Mouse (Mus musculus) embryonic facial prominence, embryonic 14.5 days (tissue): Measurements from ENCODE around the gene Barhl1. TPM values are rescaled to one million over a fixed set of nuclear protein-coding genes. Genes with fewer than 3 reads are reported as not detected.
A peak's percentile ranks its signal among the peaks of the same experiment; 100 is the strongest.

Experiments
- ATAC-seq: fragments of 200-750 bp; cut with Nextera tagmentation; 2 replicates; pipeline ENCODE4 v1.8.0; 2017; ENCODE audit warnings: low read depth, moderate number of reproducible peaks, moderate TSS enrichment
- DNase-seq: peaks from one replicate; pipeline ENCODE4 v3.0.0-alpha.2; 2015; ENCODE audit warnings: low spot score
- H3K27ac ChIP-seq: fragments of 300-500 bp; sonication (generic); replicated peaks from 2 replicates; pipeline ENCODE4 v1.5.1; 2014; ENCODE audit warnings: low read depth, mild to moderate bottlenecking, low read length, moderate library complexity
- H3K27me3 ChIP-seq: fragments of 300-500 bp; sonication (generic); replicated peaks from 2 replicates; pipeline ENCODE4 v1.6.1; 2014; ENCODE audit warnings: low read length; ENCODE audit not compliant: control insufficient read depth, insufficient read depth
- H3K36me3 ChIP-seq: fragments of 300-500 bp; sonication (generic); 2 replicates; pipeline ENCODE4 v1.6.1; 2014; ENCODE audit warnings: low read length, mixed read lengths; ENCODE audit not compliant: control insufficient read depth, insufficient read depth
- H3K4me1 ChIP-seq: fragments of 300-500 bp; sonication (generic); 2 replicates; pipeline ENCODE4 v1.6.1; 2014; ENCODE audit warnings: antibody characterized with exemption, low read length; ENCODE audit not compliant: control insufficient read depth, insufficient read depth
- H3K4me2 ChIP-seq: fragments of 300-500 bp; sonication (generic); 2 replicates; pipeline ENCODE4 v1.6.1; 2014; ENCODE audit warnings: low read depth, mild to moderate bottlenecking, low read length, moderate library complexity, mixed read lengths
- H3K4me3 ChIP-seq: fragments of 300-500 bp; sonication (generic); 2 replicates; pipeline ENCODE4 v1.5.1; 2014; ENCODE audit warnings: low read depth, mild to moderate bottlenecking, low read length
- H3K9ac ChIP-seq: fragments of 300-500 bp; sonication (generic); 2 replicates; pipeline ENCODE4 v1.6.1; 2014; ENCODE audit warnings: low read depth, mild to moderate bottlenecking, low read length, moderate library complexity, mixed read lengths
- H3K9me3 ChIP-seq: fragments of 300-500 bp; sonication (generic); 2 replicates; pipeline ENCODE4 v1.6.1; 2016; ENCODE audit warnings: low read length; ENCODE audit not compliant: control insufficient read depth
- WGBS: fragments of 180-500 bp; shearing (Covaris S2); extraction: QIAGEN DNeasy Blood & Tissue Kit; methylation state at CpG from one replicate; pipeline ENCODE4 v1.1.7; 2014; 5-methylcytosine and 5-hydroxymethylcytosine counted together
- polyA plus RNA-seq: library from polyadenylated mRNA; unstranded; fragments of >200 nt; fragmentation: Nextera tagmentation; extraction: Ambion mirVana; gene quantifications from 2 replicates; pipeline ENCODE4 v1.2.1, GENCODE M21; 2014

The Barhl1 gene
- polyA plus RNA-seq, 1 experiment from 2014 or later = 0.11 TPM

DNA sequence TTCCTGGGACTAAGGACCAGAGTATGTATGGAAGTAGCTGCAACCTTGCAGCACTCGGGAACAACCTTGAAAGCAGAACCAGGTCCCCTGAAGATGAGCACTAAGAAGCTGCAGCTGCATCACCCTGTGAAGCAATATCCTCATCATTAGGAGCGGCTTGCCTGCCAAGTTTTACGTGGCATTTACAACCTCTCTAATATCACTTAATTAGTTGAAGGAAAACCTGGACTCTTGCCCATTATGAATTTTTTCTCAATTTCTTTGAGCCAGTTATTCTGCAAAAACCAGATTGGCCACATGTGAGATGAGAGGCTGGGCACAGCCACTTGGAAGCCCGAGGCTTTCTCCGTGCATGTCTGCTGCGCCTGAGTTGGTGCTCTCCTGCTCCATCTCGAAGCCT is 20.6 kb downstream of the Barhl1 start:
- Histone ChIP-seq H3K36me3 (peaks cover 59% of the 10 kb centered on the region), H3K9ac (no peak overlapping the region), H3K4me2 (no peak overlapping the region), H3K4me1 (no peaks in the 10 kb centered on the region), H3K4me3 (no peak overlapping the region), H3K9me3 (no peaks in the 10 kb centered on the region), H3K27me3 (no peaks in the 10 kb centered on the region), H3K27ac (no peak overlapping the region)
- 76% methylated on average over 7 of the region's 7 CpGs for WGBS
- ATAC-seq (no peak), DNase-seq (no peak)

GRCm38 (mm10) chr2:28893526-28893925 is 22.9 kb downstream of the Barhl1 start:
- 73% methylated on average over 6 of the region's 6 CpGs for WGBS
- Histone ChIP-seq H3K4me3 (no peak overlapping the region), H3K9me3 (no peaks in the 10 kb centered on the region), H3K9ac (no peak overlapping the region), H3K27me3 (no peaks in the 10 kb centered on the region), H3K36me3 (peaks cover 66% of the 10 kb centered on the region), H3K4me2 (no peak overlapping the region), H3K4me1 (no peaks in the 10 kb centered on the region), H3K27ac (no peak overlapping the region)
- no peak for DNase-seq
- no peak for ATAC-seq

GRCm38 (mm10) chr2:28892796-28893195 is 23.7 kb downstream of the Barhl1 start:
- no peak overlapping the region for H3K4me2 ChIP-seq
- H3K4me3 ChIP-seq = no peak overlapping the region
- ATAC-seq = no peak
- H3K4me1 ChIP-seq = no peaks in the 10 kb centered on the region
- H3K27me3 ChIP-seq = no peaks in the 10 kb centered on the region
- no peak for DNase-seq
- H3K27ac ChIP-seq = no peak overlapping the region
- peaks cover 73% of the 10 kb centered on the region for H3K36me3 ChIP-seq
- H3K9ac ChIP-seq = no peak overlapping the region
- WGBS = 57% methylated on average over 1 of the region's 1 CpGs
- no peaks in the 10 kb centered on the region for H3K9me3 ChIP-seq

- Histone ChIP-seq H3K9ac (no peak overlapping the region), H3K4me1 (no peaks in the 10 kb centered on the region), H3K4me2 (no peak overlapping the region), H3K4me3 (no peak overlapping the region), H3K27ac (no peak overlapping the region), H3K27me3 (no peaks in the 10 kb centered on the region), H3K36me3 (peaks cover 68% of the 10 kb centered on the region), H3K9me3 (no peaks in the 10 kb centered on the region)
- ATAC-seq (no peak), DNase-seq (no peak)
- WGBS = 64% methylated on average over 4 of the region's 4 CpGs
Observed at GRCm38 (mm10) chr2:28884914-28885313, 31.6 kb downstream of the Barhl1 start.

DNA sequence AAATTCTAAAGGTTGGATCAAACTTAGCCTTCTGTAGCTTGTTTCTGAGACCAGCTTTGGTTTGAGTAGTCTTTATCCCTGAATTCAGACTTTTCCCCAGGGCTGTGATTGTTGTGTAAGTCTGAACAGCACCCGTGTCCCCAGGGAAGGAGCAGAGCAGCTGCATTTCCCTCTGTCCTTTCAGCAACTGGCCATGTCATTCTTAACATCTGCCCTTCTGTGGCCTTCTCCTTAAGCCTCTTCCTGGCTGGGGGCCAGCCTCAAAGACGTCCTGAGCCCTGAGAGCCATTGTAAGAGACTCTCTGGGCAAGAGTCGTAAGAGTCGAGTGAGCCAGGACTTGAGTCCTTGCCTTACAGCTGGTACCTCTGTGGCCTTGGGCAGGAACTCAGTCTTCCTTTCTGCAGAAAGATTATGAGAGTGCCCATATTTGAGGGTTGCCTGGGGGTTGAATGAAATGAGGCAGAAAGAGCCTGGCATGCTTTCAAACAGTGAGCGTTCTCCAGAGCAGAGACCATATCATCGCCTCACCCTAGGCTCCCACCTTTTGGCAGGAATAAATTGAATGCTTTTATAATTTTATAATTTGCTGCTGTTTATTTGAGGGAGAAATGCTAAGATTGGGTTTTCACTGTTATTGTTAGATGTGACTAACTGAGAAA is 33.5 kb downstream of the Barhl1 start:
- Histone ChIP-seq H3K27me3 (no peaks in the 10 kb centered on the region), H3K4me2 (no peak overlapping the region), H3K9ac (no peak overlapping the region), H3K9me3 (no peaks in the 10 kb centered on the region), H3K27ac (no peak overlapping the region), H3K36me3 (peaks cover 66% of the 10 kb centered on the region), H3K4me1 (no peaks in the 10 kb centered on the region), H3K4me3 (no peak overlapping the region)
- DNase-seq = peak; percentile 64
- no peak for ATAC-seq
- 74% methylated on average over 6 of the region's 6 CpGs for WGBS

DNA sequence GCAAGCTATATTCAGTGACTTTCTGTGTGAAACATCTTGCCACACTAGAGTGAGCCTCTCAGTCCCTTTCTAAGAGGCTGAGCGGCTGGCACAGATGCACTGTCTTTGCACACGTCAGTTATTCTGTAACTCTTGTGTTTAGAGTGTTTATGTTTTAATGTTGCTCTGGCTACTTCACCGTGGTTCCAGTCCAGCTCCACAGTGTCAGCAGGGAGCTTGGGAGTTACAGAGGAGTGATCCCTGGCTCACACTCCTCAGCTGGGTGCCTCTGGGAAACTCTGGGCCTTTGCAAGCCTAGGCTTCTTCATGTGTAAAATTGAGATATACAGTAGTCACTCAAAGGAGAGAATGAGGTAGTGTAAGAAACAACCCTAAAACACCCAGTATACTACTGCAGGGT is 34.4 kb downstream of the Barhl1 start:
- Histone ChIP-seq H3K27ac (no peak overlapping the region), H3K9me3 (no peaks in the 10 kb centered on the region), H3K4me2 (no peak overlapping the region), H3K4me1 (no peaks in the 10 kb centered on the region), H3K36me3 (peaks cover 65% of the 10 kb centered on the region), H3K4me3 (no peak overlapping the region), H3K27me3 (no peaks in the 10 kb centered on the region), H3K9ac (no peak overlapping the region)
- DNase-seq (no peak), ATAC-seq (no peak)
- 86% methylated on average over 3 of the region's 3 CpGs for WGBS

DNA sequence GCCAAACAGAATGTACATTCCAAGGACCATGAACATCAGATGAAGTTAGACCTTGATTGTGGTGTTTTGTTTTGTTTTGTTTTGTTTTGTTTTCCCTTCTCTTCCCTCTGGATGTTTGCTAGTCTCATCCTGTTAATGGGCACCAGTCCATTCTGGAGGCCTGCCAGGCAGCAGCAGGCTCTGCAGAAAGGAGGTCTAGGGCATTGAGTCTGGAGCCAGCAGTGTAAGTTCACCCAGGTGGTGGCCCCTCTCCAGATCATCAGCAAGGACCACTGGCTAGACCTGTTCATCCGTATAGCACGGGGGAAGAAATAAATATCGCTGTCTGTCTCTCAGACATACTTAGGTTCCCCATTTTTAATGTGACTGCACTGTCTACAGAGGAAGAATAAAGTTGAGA is 35.2 kb downstream of the Barhl1 start:
- Histone ChIP-seq H3K27ac (no peak overlapping the region), H3K27me3 (no peaks in the 10 kb centered on the region), H3K4me1 (no peaks in the 10 kb centered on the region), H3K9ac (no peak overlapping the region), H3K9me3 (no peaks in the 10 kb centered on the region), H3K36me3 (peaks cover 66% of the 10 kb centered on the region), H3K4me2 (no peak overlapping the region), H3K4me3 (no peak overlapping the region)
- ATAC-seq = no peak
- DNase-seq = no peak
- 96% methylated on average over 3 of the region's 3 CpGs for WGBS

- Histone ChIP-seq H3K9me3 (no peaks in the 10 kb centered on the region), H3K27me3 (no peaks in the 10 kb centered on the region), H3K4me3 (no peak overlapping the region), H3K9ac (no peak overlapping the region), H3K27ac (no peak overlapping the region), H3K4me1 (no peaks in the 10 kb centered on the region), H3K36me3 (peaks cover 61% of the 10 kb centered on the region), H3K4me2 (no peak overlapping the region)
- no peak for DNase-seq
- no peak for ATAC-seq
- WGBS = 89% methylated on average over 11 of the region's 11 CpGs
Observed at GRCm38 (mm10) chr2:28875554-28875953, 40.9 kb downstream of the Barhl1 start.

DNA sequence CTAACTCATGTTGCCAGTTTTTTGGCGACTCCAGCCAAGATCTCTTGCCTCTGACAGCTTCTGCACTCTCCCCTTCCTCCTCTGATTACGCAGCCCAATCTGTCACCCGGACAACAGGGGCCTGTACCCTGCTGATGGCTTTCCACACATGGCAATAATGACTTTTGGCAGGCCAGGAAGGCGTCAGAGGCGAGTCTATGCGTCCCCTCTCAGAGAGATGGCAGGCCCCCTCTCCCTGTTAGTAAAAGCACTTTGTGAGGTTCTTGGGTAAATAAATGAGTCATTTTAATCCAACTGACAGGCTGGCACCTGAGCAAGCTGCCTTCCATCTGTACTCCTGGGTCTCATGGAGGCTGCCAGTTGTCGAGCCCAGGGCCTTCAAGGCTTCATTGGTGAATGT is 49.0 kb downstream of the Barhl1 start:
- WGBS = 70% methylated on average over 7 of the region's 7 CpGs
- Histone ChIP-seq H3K9me3 (no peaks in the 10 kb centered on the region), H3K27me3 (no peaks in the 10 kb centered on the region), H3K36me3 (peaks cover 71% of the 10 kb centered on the region), H3K27ac (no peak overlapping the region), H3K9ac (no peak overlapping the region), H3K4me2 (no peak overlapping the region), H3K4me1 (no peaks in the 10 kb centered on the region), H3K4me3 (no peak overlapping the region)
- DNase-seq (peak; percentile 20), ATAC-seq (peak; percentile 41; the same call in 1 of the 2 replicates)
